Mouse (Mus musculus): ENCODE data around the gene Dnajc21.

DNA sequence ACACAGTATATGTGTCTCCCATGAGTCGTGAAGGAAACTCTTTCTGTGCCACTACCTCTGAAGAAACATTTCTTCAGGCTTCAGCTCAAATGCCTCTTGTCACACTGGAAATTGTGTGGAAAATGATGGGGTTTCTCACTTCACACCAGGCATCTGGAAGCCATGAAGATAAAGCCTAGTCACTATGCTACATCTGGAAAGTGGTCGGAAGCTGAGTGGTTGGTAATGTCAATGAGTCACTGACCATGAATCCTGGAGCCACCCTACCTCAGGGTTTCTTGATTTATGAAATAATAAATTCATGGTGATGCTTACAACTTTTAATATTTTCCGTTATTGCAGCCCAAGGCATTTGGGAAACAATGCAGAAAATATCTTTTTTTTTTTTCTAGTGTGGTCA lies 60.5 kb downstream of the Dnajc21 start:
- TF ChIP-seq CTCF (IDR thresholded peaks at IDR 0.05; ENCODE audit: low read depth) = no peak
- no peak for TF ChIP-seq EP300 (IDR thresholded peaks at IDR 0.05; ENCODE audit: low read depth)

Data from heart, postnatal 0 days (tissue).